Mouse (Mus musculus): ENCODE measurements around the gene Gm5868. TPM values are rescaled to one million over a fixed set of nuclear protein-coding genes. Genes with fewer than 3 reads are reported as not detected.
"Not testable (repeated sequence)": the region's sequence is repeated elsewhere in the genome, so short reads cannot be mapped to it uniquely, and the experiment has no call there.

Gm5868 gene
- polyA plus RNA-seq (2015; fragmentation: Nextera tagmentation; extraction: Ambion mirVana): 7.6 and 7.8 TPM in 2 replicates

- Histone ChIP-seq H3K36me3 (no peaks in the 10 kb centered on the region), H3K27me3 (peaks cover 15% of the 10 kb centered on the region), H3K4me1 (replicated peaks) (peaks cover 7% of the 10 kb centered on the region), H3K4me3 (peak within 1 kb of the TSS; percentile 42), H3K9me3 (no peaks in the 10 kb centered on the region), H3K27ac (no peak within 1 kb of the TSS), H3K4me2 (peak within 1 kb of the TSS; percentile 61), H3K9ac (peak within 1 kb of the TSS; percentile 51)
- 2% methylated on average over 38 of the region's 38 CpGs for WGBS
- ATAC-seq (ENCODE audit: low FRiP score): peak; percentile 90
These were observed at the start of gene Gm5868 for GRCm38 (mm10) chr5:72587192-72587681. TSS of gene Gm5868 (minus strand) at chr5:72587551.

GRCm38 (mm10) chr5:72636576-72636975, 49.2 kb upstream of the Gm5868 start:
- no peaks in the 10 kb centered on the region for H3K27me3 ChIP-seq
- no peak overlapping the region for H3K4me2 ChIP-seq
- no peak overlapping the region for H3K27ac ChIP-seq
- no peaks in the 10 kb centered on the region for H3K9me3 ChIP-seq
- H3K36me3 ChIP-seq: no peaks in the 10 kb centered on the region
- no peak overlapping the region for H3K9ac ChIP-seq
- ATAC-seq (ENCODE audit: low FRiP score): no peak
- H3K4me3 ChIP-seq: no peak overlapping the region
- H3K4me1 ChIP-seq (replicated peaks): no peaks in the 10 kb centered on the region
- 86% methylated on average over 3 of the region's 3 CpGs for WGBS

GRCm38 (mm10) chr5:72636122-72636521, 48.8 kb upstream of the Gm5868 start:
- Histone ChIP-seq H3K4me2 (no peak overlapping the region), H3K9me3 (no peaks in the 10 kb centered on the region), H3K4me3 (no peak overlapping the region), H3K27ac (no peak overlapping the region), H3K27me3 (no peaks in the 10 kb centered on the region), H3K9ac (no peak overlapping the region), H3K36me3 (no peaks in the 10 kb centered on the region), H3K4me1 (replicated peaks) (no peaks in the 10 kb centered on the region)
- WGBS: 77% methylated on average over 3 of the region's 3 CpGs
- no peak for ATAC-seq (ENCODE audit: low FRiP score)

GRCm38 (mm10) chr5:72634791-72635271, 47.5 kb upstream of the Gm5868 start:
- Histone ChIP-seq H3K36me3 (no peaks in the 10 kb centered on the region), H3K9me3 (no peaks in the 10 kb centered on the region), H3K9ac (no peak overlapping the region), H3K27me3 (no peaks in the 10 kb centered on the region), H3K4me2 (no peak overlapping the region), H3K4me3 (no peak overlapping the region), H3K4me1 (replicated peaks) (no peaks in the 10 kb centered on the region), H3K27ac (no peak overlapping the region)
- ATAC-seq (ENCODE audit: low FRiP score): no peak
- WGBS: 85% methylated on average over 9 of the region's 9 CpGs

GRCm38 (mm10) chr5:72630026-72630425, 42.7 kb upstream of the Gm5868 start:
- 96% methylated on average over 6 of the region's 6 CpGs for WGBS
- ATAC-seq (ENCODE audit: low FRiP score): no peak
- no peaks in the 10 kb centered on the region for H3K9me3 ChIP-seq

GRCm38 (mm10) chr5:72621022-72621421, 33.7 kb upstream of the Gm5868 start:
- H3K27ac ChIP-seq: no peak overlapping the region
- H3K4me1 ChIP-seq (replicated peaks): no peaks in the 10 kb centered on the region
- H3K9ac ChIP-seq: no peak overlapping the region
- H3K4me3 ChIP-seq: no peak overlapping the region
- H3K36me3 ChIP-seq: no peaks in the 10 kb centered on the region
- WGBS: 85% methylated on average over 1 of the region's 1 CpGs
- no peaks in the 10 kb centered on the region for H3K27me3 ChIP-seq
- H3K9me3 ChIP-seq: no peaks in the 10 kb centered on the region
- no peak overlapping the region for H3K4me2 ChIP-seq
- ATAC-seq (ENCODE audit: low FRiP score): no peak

More at GRCm38 (mm10) chr5:72630026-72630425, 42.7 kb upstream of the Gm5868 start:
- Histone ChIP-seq H3K4me2 (no peak overlapping the region), H3K9ac (no peak overlapping the region), H3K36me3 (no peaks in the 10 kb centered on the region), H3K27me3 (no peaks in the 10 kb centered on the region), H3K4me3 (no peak overlapping the region), H3K27ac (no peak overlapping the region), H3K4me1 (replicated peaks) (no peaks in the 10 kb centered on the region)

- Histone ChIP-seq H3K36me3 (no peaks in the 10 kb centered on the region), H3K27me3 (no peaks in the 10 kb centered on the region), H3K4me3 (no peak overlapping the region), H3K9me3 (no peaks in the 10 kb centered on the region), H3K9ac (no peak overlapping the region), H3K4me1 (replicated peaks) (no peaks in the 10 kb centered on the region), H3K4me2 (no peak overlapping the region), H3K27ac (no peak overlapping the region)
- 88% methylated on average over 4 of the region's 4 CpGs for WGBS
- no peak for ATAC-seq (ENCODE audit: low FRiP score)
These were observed 30.1 kb upstream of the Gm5868 start for GRCm38 (mm10) chr5:72617413-72617812.

- Histone ChIP-seq H3K4me3 (no peak overlapping the region), H3K4me1 (replicated peaks) (no peaks in the 10 kb centered on the region), H3K9me3 (no peaks in the 10 kb centered on the region), H3K27me3 (no peaks in the 10 kb centered on the region), H3K9ac (no peak overlapping the region), H3K4me2 (no peak overlapping the region), H3K27ac (no peak overlapping the region), H3K36me3 (no peaks in the 10 kb centered on the region)
- ATAC-seq (ENCODE audit: low FRiP score): no peak
- WGBS: 94% methylated on average over 4 of the region's 4 CpGs
These were observed 15.8 kb upstream of the Gm5868 start for GRCm38 (mm10) chr5:72603138-72603537.

- no peaks in the 10 kb centered on the region for H3K36me3 ChIP-seq
- H3K9me3 ChIP-seq: no peaks in the 10 kb centered on the region
- H3K9ac ChIP-seq: no peak overlapping the region
- H3K27ac ChIP-seq: no peak overlapping the region
- H3K27me3 ChIP-seq: no peaks in the 10 kb centered on the region
- 10% methylated on average over 5 of the region's 5 CpGs for WGBS
- H3K4me3 ChIP-seq: no peak overlapping the region
- ATAC-seq (ENCODE audit: low FRiP score): no peak
- H3K4me2 ChIP-seq: no peak overlapping the region
- no peaks in the 10 kb centered on the region for H3K4me1 ChIP-seq (replicated peaks)
These were observed 13.7 kb upstream of the Gm5868 start for GRCm38 (mm10) chr5:72601006-72601405.

GRCm38 (mm10) chr5:72586667-72587191, 622 bp downstream of the Gm5868 start:
- not testable (repeated sequence) for H3K4me1 ChIP-seq (replicated peaks); H3K36me3 ChIP-seq; H3K27ac ChIP-seq; H3K9me3 ChIP-seq
- peaks cover 15% of the 10 kb centered on the region for H3K27me3 ChIP-seq
- peak overlapping the region; percentile 42 for H3K4me3 ChIP-seq
- H3K4me2 ChIP-seq: peak overlapping the region; percentile 61
- peak; percentile 72 for ATAC-seq (ENCODE audit: low FRiP score)
- 48% methylated on average over 25 of the region's 25 CpGs for WGBS
- peak overlapping the region; percentile 51 for H3K9ac ChIP-seq

- H3K27ac ChIP-seq; H3K36me3 ChIP-seq; ATAC-seq (ENCODE audit: low FRiP score); H3K4me3 ChIP-seq; H3K4me2 ChIP-seq; H3K9me3 ChIP-seq; H3K4me1 ChIP-seq (replicated peaks); H3K9ac ChIP-seq: not testable (repeated sequence)
- H3K27me3 ChIP-seq: peaks cover 17% of the 10 kb centered on the region
- WGBS: 41% methylated on average over 7 of the region's 7 CpGs
These were observed 1.2 kb downstream of the Gm5868 start for GRCm38 (mm10) chr5:72586122-72586521.

- ATAC-seq (ENCODE audit: low FRiP score): peak; percentile 69
- not testable (repeated sequence) for H3K36me3 ChIP-seq, H3K27ac ChIP-seq, H3K9me3 ChIP-seq
- peak within 1 kb of the TSS; percentile 72 for H3K9ac ChIP-seq
- peaks cover 20% of the 10 kb centered on the region for H3K27me3 ChIP-seq
- peak within 1 kb of the TSS; percentile 66 for H3K4me2 ChIP-seq
- peaks cover 11% of the 10 kb centered on the region for H3K4me1 ChIP-seq (replicated peaks)
- 5% methylated on average over 19 of the region's 21 CpGs for WGBS
- peak within 1 kb of the TSS; percentile 45 for H3K4me3 ChIP-seq
These were observed 6.4 kb downstream of the Gm5868 start, which contains the start of gene Zar1 for GRCm38 (mm10) chr5:72580970-72581332. TSS of gene Zar1 (minus strand) at chr5:72581254.

All from hindbrain, embryonic 13.5 days (tissue).